Mouse (Mus musculus) megakaryocyte-erythroid progenitor cell, adult 5-6 weeks (primary cell): ENCODE measurements at regions not wholly inside any gene's neighbourhood (a gene's known extent, or its start where the extent isn't known, plus 50 kb on each side); places are given as distances from the start of the nearest gene placed in this dataset.

ENCODE experiments used
- ATAC-seq: replicated peaks from 2 replicates; pipeline ENCODE4 v1.8.0; 2016; ENCODE audit warnings: mild to moderate bottlenecking, inconsistent platforms; ENCODE audit not compliant: severe bottlenecking, poor library complexity, low FRiP score, low TSS enrichment

DNA sequence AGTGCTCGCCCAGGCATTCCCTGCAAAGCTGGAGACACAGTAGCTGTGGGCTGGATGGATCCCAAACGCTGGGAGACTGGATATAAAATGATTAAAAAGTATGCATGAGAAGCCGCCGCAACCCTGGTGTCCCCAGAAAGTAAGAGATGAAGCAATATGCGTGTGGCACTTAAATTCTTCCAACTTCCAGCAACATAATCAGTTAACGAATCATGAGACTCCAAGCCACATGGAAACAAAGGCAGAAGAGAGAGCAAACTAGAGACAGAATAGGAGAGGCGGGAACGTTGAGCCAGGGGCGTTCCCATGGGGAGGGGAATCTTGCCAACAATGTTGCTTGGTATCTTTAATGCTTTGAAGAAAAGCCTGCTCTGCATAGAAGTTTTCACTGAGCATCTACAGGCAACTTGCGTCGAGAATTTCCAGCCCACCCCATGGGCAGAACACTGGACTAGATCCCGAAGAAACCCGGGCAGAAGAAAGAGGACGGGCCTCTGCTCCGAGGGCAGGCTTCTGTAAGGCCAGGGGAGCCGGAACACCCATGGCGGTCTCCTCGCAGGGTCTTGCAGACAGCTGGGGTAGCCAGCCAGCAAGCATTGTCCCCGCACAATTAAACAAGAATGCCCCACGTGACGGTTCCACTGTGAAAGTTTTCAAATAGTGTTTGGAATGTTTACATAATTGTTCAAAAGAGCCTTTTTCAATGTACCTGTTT, 333.7 kb downstream of the 3100002H09Rik start:
- no peak for ATAC-seq

DNA sequence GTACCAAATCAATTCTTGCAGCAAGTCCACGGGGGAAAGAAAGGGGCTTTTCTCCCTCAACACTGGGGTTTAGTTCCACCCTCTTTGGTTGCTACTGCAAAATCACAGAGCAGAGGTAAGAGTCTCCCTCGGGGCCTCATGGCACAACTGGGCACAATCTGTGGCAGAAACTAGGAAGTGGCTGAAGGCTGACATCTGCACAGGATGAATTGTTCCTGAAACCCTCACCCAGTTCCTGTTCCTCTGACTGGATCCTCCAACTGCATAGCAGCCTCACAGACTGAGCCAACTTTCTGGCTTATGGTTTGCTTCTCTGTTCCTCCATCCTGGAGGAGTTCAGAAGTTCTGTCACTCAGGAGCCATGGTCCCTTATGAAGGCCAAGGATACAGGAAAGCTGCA, 338.6 kb downstream of the 3100002H09Rik start:
- no peak for ATAC-seq

DNA sequence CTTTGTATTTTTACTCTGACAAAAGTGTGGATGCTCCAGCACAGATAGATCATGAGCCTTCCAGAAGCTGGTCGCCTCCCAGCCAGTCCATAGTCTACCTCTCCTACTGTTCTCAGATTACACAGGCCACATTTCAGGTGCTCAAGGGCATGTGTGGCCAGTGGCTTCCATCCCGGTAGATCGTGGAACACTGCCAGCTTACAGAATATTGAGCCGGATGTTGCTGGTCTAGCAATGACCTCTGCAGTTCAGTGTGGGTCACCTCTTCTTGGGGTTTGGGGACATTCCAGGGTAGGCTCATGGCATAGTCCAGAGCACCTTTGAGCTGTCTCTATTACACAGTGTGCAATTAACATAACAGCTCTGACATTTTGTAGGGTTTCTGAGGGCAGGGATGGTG, 342.2 kb downstream of the 3100002H09Rik start:
- no peak for ATAC-seq

DNA sequence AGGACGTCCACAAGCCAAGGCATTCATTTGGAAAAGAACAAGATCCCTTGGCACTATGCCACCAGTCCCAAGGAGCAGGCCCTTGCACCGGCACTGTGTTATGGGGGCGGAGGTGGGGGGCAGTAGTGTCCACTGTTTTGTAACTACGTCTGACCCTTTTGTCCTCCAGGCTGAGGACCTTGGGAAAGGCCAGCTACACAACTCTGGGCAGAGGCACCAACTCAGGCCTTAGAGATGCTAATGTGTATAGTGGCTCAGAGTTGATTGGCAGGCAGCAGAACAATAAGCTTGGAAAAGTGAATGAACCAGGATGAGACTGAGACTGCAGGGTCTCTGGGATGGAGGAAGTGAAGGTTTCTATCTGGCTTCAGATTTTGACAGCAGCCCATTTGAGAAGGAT, 344.0 kb downstream of the 3100002H09Rik start:
- ATAC-seq: no peak

DNA sequence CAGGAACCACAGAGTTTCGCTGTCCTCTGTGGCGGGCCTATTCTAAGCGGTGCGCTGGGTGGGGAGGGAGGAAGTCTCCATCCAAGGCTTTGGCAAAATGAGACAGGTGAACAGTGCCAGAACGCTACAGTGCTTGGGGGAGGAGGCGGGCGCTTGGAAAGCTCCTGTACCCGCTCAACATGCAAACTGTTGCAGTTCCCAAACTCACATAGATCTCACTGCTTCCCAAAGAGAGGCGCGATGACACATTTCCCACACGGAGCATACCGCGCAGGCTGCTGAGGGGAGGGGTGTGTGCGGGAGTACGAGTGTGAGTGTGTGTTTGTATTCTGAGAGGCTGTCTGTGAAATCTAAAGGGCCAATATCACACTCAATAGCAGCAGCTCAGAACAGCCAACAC, 345.1 kb downstream of the 3100002H09Rik start:
- ATAC-seq: no peak

DNA sequence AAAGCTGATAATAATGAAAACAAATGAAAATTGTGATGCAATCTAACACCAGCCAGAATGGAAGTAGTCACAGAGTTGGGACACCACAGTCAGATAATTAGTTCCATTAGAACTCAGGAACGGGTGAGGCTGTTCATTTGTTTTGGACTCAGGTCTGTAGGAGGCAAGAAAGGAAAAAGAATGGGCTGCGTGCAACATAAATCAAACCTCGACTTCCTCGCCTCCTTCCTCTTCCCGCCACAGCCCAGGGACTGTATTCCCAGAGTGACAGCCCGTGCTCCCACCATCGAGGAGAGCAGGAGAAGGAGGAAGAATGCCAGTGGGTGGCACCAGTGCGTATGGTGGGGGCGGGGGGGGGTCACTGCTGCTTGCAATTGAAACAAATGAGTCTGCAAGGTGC, 339.2 kb upstream of the 4930535I16Rik start:
- ATAC-seq: no peak

DNA sequence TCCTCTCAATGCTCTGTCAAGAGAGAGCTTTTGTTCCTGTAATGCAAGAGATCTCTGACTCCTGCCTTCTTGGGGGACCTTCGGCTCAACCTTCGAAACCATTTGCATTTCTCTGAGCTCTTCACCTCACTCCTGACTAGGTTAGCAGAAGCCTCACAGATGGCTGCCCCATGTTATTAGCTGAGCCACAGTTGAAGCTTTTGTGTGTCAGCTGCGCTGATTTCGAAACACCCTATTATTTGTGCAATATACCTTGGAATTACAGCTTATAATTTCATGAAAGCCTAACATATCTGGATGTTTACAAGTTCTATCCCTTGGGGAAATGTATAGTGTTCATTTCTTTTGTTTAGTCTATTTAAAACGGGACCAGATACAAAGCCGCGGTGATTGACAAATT, 338.7 kb upstream of the 4930535I16Rik start:
- ATAC-seq: no peak

DNA sequence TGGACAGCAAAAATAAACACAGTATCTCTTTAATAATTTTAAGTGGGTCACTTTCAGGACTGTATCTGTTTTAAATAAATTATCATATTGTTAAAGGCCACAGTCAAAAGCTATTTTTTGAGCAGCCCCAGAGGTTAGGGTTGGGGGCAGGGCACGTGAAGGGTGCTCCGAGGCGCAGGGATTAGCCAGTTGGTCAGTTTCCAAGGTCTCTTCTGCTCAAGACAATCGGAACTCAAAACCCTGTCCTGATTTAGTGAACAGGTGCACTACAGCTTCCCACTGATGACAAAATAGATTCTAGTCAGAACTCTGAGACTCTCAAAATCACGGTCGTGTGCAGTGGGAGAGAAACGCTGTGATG, 337.3 kb upstream of the 4930535I16Rik start:
- ATAC-seq: no peak

DNA sequence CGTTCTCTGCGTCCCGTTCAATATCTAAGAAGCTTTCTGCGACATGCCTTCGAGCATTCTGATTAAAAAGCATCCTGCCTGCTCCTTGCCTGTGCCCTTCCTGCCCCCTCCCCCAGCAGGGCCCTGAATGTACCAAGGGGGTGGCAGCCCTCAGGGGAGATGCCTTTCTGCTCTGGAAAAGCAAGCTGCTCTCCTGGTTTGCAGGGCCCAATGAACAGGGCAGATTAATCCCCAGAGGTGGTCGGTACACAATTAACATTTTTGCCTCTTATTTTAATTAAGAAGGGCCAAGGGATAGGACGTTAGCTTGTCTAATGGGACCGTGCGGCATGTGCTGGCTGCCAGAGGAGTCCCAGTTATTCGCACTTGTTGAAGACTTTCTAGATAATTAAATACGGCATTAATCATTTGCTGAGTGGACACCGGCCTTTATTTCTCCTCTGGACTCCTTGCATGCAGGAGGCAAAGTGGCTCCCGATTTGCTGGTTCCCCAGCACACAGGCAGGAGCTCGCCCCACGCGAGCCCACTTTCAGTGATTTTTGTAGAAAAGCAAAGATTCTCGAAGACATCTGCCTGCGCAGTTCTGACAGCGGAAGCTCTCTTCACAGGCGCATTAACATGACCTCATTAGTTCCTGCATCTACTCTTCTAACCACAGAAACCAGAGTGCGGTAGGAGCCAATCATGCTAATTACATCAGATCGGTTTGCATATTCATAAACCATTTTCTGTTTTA, 336.8 kb upstream of the 4930535I16Rik start:
- no peak for ATAC-seq

DNA sequence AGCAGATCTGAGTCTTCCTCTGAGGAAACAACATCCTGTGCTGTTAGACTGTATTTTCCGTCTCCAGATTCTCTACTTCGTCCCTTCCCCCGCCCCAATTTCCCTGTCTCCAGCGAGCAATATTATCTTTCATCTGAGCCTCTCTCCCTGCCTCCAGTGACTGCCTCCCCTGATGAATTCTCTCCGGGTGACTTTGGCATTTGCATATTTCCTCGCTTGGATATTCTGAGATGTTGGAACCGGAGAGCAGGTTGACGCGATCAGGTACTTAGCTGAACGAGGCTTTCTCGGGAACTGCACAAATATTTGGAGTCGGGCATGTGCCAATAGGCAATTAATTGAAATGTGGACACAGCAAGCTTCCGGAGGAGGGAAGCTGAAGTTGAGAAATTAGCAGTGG, 323.8 kb upstream of the 4930535I16Rik start:
- no peak for ATAC-seq

DNA sequence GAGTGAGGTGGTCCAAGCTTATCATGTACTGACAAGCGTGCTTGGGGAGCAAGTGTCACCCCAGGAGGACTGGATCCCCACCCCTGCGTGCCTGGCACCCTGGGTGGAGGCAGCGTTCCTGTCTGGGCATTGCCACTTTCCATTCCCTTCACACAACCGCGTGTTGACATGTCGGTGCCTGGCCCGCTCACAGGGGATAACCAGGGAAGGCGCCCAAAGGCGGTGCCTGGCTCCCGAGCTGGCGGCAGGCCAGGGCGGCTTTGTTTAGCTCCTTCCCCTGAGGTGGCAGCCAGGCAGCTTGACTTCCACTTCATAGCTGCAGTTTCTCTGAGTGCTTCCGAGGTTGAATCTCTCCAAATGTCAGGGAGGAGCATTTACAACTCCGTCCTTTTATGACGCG, 318.7 kb upstream of the 4930535I16Rik start:
- no peak for ATAC-seq

DNA sequence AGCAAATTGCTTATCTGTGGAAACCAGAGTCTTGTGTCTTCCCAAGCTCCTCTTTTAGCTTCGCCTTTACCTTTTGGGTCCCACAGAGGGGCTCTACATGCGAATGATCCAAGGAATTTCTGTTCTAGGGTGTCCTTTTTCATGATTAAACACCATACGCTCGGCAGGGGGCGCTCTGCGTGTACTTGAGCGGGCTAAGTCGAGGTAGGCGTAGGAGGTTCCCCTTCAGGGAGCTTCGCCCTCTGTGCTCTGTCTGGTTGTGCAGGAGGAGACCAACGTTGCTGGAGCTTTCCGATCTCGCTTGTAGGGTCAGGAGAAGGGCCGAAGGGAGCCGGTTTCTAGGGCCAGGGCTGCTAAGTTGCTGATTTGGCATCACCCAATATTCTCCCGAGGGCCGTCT, 310.7 kb upstream of the 4930535I16Rik start:
- ATAC-seq: no peak

DNA sequence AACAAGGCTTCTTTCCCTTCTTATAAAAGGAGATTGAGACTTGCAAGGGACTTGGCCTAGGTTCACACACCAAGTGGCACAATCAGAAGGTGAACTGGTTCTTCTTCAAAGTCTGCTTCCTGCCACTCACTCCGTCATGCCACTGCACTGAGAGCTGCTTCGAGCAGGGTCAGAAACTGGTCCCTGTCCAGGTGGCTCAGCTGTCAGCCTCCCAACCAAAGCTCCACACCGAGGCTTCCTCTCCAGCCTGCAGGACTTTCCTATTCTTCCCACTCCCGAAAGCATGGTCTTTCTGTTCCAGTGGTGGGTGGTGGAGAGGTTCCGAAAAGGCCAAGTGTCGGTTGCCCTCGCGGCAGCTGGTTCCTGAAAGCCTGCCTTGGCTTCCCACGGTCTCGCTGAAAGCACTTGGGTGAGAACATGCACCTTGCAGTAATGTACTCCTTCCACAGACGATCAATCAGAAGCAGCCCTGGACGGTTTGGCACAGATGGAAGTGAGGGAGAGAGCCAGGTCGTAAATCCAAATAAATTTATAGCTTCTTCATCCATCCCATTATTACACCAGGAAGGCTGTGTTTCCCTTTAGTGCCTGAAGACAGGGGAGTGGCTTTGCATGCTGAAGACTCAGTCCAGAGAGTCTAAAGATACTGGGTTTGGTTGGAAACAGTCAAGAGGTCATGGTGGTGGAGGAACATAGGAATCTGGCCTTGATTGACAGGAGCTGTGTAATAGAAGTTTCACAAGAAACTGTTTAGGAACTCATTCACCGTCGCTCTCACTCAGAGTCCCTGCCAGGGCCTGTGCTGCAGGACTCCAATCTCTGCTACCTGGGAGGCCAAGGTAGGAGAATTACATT, 306.1 kb upstream of the 4930535I16Rik start:
- no peak for ATAC-seq

DNA sequence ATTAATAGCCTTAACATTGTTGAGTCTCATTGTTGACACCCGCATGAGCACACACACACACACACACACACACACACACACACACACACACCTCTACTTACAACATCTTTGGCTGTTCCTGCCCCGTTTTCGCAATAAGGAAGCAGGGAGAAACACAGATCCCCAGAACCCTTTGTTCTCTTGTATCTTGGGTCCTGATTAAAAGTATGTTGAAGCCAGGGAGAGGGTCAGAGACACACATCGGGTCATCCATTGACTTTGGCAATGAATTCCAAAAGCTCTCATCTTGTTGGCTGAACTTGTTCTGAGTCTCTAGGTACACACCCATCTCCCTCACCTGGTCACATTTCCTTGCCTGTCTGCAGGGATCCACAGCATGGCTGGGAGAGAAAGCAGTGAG, 303.9 kb upstream of the 4930535I16Rik start:
- ATAC-seq: no peak

DNA sequence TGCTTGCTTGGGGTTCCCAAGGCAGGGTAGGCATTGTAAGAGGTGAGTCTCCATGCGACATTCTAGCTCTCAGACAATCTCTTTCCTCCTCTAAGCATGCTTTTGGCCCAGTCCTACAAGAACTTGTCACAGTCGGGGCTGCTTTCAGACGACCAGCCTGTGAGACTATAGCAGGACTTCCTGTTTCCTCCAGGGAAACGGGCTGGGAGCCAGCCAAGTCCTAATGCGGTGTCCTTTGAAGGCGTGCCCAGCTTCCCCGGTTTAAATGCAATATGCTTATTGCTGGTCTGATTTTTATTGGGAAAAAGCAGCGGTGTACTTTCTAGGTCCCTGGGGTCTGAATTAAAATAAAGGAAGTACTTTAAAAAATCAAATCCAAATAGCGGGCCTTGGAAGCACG, 299.4 kb upstream of the 4930535I16Rik start:
- ATAC-seq: no peak

DNA sequence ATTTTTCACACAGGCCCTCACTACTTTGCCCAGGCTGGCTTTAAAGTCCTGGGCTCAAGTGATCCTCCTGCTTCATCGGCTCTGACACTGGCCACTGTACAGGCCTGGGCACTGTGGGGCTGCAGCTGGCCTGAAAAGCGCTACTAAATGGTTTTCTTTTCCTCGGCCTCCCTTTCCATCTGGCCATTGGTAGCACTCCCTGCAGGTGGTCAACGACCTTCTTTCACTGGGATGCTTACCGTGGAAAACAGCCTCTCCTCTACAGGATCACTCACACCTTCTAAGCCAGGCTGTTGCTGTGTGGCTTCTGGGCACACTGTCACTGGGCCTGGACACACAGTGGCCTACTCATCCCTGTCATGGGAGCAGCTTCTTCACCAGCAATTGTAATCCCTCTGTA, 298.5 kb upstream of the 4930535I16Rik start:
- no peak for ATAC-seq

DNA sequence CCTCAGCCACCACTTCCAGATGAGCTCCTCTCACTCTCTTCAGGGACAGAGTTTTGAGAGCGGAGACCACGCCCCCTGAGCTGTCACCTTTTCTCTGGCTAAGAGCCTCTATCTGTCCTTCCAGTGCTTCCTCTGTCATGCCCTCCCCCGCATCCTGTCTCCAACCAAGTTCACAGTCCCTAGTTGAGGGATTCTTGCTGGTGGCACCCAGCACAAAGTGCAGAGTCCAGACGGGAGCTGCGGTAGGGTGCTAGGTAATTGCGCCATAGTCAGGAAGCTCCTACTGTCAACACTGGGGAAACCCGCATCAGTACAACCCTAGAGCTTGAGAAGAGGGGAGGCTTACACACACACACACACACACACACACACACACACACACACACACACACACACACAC, 297.3 kb upstream of the 4930535I16Rik start:
- no peak for ATAC-seq

DNA sequence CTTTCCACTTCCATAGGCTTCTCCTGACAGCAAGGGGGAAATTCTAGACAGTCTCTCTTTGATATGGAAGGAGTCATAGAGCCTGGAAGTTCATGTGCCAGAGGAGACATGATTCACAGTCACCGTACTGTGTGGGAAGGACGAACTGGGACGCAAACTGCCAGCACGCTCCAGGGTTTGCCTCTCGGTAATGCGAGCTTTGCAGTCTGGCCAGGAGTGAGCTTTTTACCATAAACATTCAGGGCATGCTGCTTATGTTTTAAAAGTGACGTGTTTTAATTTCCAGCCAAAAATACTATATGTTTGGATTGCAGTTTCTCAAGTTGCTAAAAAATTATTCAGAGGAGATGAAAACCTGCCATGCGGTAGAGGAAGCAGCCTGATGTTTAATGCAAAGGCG, 292.3 kb upstream of the 4930535I16Rik start:
- ATAC-seq: no peak

DNA sequence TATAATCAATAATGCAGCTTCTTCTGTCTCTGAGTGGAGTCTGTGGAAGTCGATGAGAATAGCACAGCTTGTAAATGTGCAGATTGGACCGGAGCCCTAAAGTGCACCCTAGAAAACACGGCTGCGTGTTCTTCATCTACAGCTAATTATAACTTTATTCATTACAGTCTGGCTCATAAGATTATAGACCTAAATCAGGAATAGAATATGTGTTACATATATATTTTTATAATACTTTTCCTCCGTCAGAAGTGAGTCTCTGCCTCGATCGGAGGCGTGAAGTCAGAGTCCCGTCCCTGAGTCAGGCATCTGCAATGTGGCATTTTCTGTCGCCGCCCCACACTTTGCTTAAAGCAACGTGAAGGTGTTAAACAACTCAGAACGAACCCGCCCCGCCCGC, 288.7 kb upstream of the 4930535I16Rik start:
- ATAC-seq: no peak

DNA sequence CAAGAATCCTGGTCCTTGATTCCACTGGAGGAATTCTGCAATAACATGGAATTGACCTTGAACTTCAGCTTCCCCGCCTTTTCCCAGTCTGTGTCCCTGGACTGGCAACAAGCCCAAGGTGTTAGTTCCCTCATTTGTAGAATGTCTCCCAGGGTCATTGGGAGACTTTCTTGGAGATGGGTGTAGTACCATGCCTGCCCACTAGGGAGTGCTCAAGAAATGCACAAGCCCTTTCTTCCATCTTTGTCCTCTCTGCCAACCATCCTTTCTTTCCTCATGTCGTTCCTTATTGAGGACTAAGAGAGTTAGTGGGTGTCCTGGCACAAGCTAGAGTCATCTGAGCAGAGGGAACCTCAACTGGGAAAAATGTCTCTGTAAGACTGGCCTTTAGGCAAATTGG, 285.9 kb upstream of the 4930535I16Rik start:
- no peak for ATAC-seq
